Mouse (Mus musculus): Measurements from ENCODE around the gene Qrich2. TPM values are rescaled to one million over a fixed set of nuclear protein-coding genes. Genes with fewer than 3 reads are reported as not detected.
"Not testable (repeated sequence)": the region's sequence is repeated elsewhere in the genome, so short reads cannot be mapped to it uniquely, and the experiment has no call there.

Gene Qrich2
- polyA plus RNA-seq, 1 experiment, result 1.3 TPM

DNA sequence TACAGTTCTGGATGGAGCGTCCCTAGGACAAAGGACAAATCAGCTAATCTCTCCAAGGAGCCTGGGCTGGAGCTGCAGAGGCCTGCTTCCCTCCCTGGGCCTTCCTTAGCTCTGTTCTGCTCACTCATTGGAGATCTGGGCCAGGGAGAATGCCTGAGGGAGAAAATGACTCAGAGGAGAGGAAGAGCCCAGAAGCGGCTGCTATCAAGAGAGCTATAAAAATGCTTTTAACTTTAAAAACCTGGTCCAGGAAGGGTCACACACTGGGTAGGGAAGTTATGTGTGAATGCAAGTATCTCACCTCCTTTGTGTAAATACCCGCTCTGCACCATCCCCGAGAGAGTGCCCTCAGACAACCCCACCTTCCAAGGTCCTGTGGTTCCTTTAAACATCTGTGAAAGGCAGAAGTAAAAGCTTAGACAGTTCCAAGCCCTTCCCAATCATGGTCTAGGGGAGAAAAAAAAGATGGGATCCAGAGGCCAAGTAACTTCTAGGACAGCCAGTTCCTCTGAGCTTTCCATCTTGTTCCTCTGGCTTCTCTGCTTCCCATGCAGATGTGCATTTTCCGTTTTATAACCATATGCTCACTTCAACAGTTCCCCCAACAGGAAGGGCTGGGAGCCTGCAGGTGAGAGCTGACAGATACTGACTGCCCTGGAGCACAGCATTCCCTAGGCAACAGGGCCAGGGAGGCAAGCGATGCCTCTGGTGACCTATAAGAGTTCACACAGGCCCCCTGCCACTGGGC lies 49.7 kb downstream of the Qrich2 start:
- H3K27ac ChIP-seq (ENCODE audit: insufficient read depth, low read length), result no peak overlapping the region

GRCm38 (mm10) chr11:116413631-116414022 lies 52.4 kb downstream of the Qrich2 start:
- H3K27ac ChIP-seq (ENCODE audit: insufficient read depth, low read length), result no peak overlapping the region
- peaks cover 2% of the 10 kb centered on the region for H3K4me1 ChIP-seq (ENCODE audit: control insufficient read depth, insufficient read depth, low read length)
- H3K4me3 ChIP-seq (ENCODE audit: low read depth, low read length), result peak overlapping the region; percentile 47
- H3K36me3 ChIP-seq (ENCODE audit: control insufficient read depth, insufficient read depth, low read length, poor library complexity, severe bottlenecking), result no peaks in the 10 kb centered on the region
- H3K27me3 ChIP-seq (ENCODE audit: control insufficient read depth, insufficient read depth, low read length, poor library complexity, severe bottlenecking), result no peaks in the 10 kb centered on the region
- H3K9ac ChIP-seq (ENCODE audit: low read depth, poor library complexity, severe bottlenecking), result no peak overlapping the region
- H3K9me3 ChIP-seq (replicated peaks; ENCODE audit: control insufficient read depth, insufficient read depth, low read length, poor library complexity, severe bottlenecking), result no peaks in the 10 kb centered on the region
- TF ChIP-seq CTCF (IDR thresholded peaks at IDR 0.05; ENCODE audit: low read depth, low read length), result no peak
- TF ChIP-seq EP300 (IDR thresholded peaks at IDR 0.05; ENCODE audit: insufficient read depth, low read depth, low read length), result no peak
- no peak for TF ChIP-seq POLR2A (IDR thresholded peaks at IDR 0.05; ENCODE audit: insufficient read depth, low read length)

More for the DNA sequence above, 49.7 kb downstream of the Qrich2 start:
- TF ChIP-seq POLR2A (IDR thresholded peaks at IDR 0.05; ENCODE audit: insufficient read depth, low read length) (no peak), EP300 (IDR thresholded peaks at IDR 0.05; ENCODE audit: insufficient read depth, low read depth, low read length) (no peak), CTCF (IDR thresholded peaks at IDR 0.05; ENCODE audit: low read depth, low read length) (no peak)
- peaks cover 2% of the 10 kb centered on the region for H3K4me1 ChIP-seq (ENCODE audit: control insufficient read depth, insufficient read depth, low read length)
- H3K27me3 ChIP-seq (ENCODE audit: control insufficient read depth, insufficient read depth, low read length, poor library complexity, severe bottlenecking), result no peaks in the 10 kb centered on the region
- H3K36me3 ChIP-seq (ENCODE audit: control insufficient read depth, insufficient read depth, low read length, poor library complexity, severe bottlenecking), result no peaks in the 10 kb centered on the region
- no peaks in the 10 kb centered on the region for H3K9me3 ChIP-seq (replicated peaks; ENCODE audit: control insufficient read depth, insufficient read depth, low read length, poor library complexity, severe bottlenecking)
- H3K4me3 ChIP-seq (ENCODE audit: low read depth, low read length), result peak overlapping the region; percentile 21
- no peak overlapping the region for H3K9ac ChIP-seq (ENCODE audit: low read depth, poor library complexity, severe bottlenecking)

DNA sequence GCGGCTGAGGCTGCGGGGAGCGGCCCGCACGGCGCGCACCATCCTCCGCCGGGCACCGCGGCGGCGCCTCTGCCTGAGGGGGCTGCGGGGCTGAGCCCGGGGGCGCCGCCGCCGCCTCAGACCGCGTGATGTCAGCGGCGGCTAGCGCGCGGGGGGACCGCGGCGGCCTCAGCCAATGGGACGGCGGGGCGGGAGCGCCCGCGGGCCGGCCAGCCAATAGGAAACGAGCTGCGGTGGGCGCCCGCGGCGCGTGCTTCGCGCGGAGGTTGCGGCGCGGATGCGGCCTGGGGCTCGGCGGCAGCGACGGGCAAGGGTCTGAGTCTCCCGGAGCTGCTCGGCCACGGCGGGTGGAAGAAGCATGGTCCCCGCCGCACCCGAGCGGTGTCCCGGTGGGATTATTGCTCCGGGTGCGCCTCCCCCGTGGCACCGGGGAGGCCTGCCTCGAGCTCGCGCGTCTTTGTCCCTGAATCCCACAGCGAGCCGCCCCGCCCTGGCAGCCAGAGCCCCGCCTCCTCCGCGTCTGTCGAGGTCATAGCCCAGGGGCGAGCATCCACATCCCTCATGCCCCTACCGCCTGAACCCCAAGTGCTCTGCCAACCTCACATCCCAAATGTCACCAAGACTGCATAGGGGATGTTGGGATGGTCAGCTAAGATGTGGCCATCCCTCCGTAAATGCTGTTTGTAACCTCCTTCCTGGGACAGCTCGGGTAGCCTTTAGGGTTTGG lies 53.0 kb downstream of the Qrich2 start, which contains the start of gene Rnf157:
Rnf157 (minus strand) TSS at position 129 of the 727 bp plus-strand sequence.
- H3K4me1 ChIP-seq (ENCODE audit: control insufficient read depth, insufficient read depth, low read length), result no peaks in the 10 kb centered on the region
- no peaks in the 10 kb centered on the region for H3K27me3 ChIP-seq (ENCODE audit: control insufficient read depth, insufficient read depth, low read length, poor library complexity, severe bottlenecking)
- H3K9ac ChIP-seq (ENCODE audit: low read depth, poor library complexity, severe bottlenecking), result peak within 1 kb of the TSS; percentile 95
- no peaks in the 10 kb centered on the region for H3K36me3 ChIP-seq (ENCODE audit: control insufficient read depth, insufficient read depth, low read length, poor library complexity, severe bottlenecking)
- no peaks in the 10 kb centered on the region for H3K9me3 ChIP-seq (replicated peaks; ENCODE audit: control insufficient read depth, insufficient read depth, low read length, poor library complexity, severe bottlenecking)
- H3K4me3 ChIP-seq (ENCODE audit: low read depth, low read length), result peak within 1 kb of the TSS; percentile 84
- H3K27ac ChIP-seq (ENCODE audit: insufficient read depth, low read length), result no peak within 1 kb of the TSS
- no peak for TF ChIP-seq CTCF (IDR thresholded peaks at IDR 0.05; ENCODE audit: low read depth, low read length)
- TF ChIP-seq EP300 (IDR thresholded peaks at IDR 0.05; ENCODE audit: insufficient read depth, low read depth, low read length), result no peak
- TF ChIP-seq POLR2A (IDR thresholded peaks at IDR 0.05; ENCODE audit: insufficient read depth, low read length), result no peak

DNA sequence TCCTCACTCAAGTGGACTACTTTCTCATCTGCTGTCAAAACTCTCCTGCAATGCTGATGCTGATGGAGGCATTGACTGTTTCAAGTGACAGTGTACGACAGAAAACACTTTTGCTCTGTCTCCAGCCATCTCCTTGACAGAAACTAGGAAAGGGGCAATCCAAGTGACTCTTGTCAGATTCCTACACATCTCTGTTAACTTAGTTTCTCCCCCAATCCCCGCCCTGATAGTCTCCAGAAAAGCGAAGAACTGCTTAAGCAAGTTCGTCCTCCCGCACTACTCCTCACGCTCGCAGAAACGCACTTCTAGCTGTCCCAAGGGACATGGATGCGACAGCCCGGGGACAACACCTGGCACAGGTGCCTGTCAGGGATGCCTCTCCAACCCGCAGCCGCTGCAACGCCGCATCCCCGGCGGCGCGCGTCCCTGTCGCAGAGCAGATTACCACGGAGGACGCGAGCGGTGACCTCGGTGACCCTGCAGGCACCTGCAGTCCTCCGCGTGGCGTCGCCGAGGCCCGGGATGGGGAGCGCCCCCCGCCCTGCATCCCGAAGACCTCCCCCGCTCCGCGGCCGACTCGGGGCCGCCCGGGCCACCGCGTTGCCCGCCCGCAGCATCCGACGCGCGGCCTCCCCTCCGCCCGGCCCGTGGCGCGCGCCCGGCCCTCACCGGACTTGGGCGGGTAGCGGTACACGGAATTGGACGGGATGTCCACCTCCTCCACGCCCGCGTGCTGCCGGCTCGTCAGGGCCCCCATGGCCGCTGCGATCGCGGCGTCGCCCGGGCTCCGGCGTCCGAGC lies 53.8 kb downstream of the Qrich2 start:
- Histone ChIP-seq H3K27ac (ENCODE audit: insufficient read depth, low read length) (no peak overlapping the region), H3K9me3 (replicated peaks; ENCODE audit: control insufficient read depth, insufficient read depth, low read length, poor library complexity, severe bottlenecking) (no peaks in the 10 kb centered on the region), H3K4me3 (ENCODE audit: low read depth, low read length) (peak overlapping the region; percentile 84), H3K27me3 (ENCODE audit: control insufficient read depth, insufficient read depth, low read length, poor library complexity, severe bottlenecking) (no peaks in the 10 kb centered on the region), H3K36me3 (ENCODE audit: control insufficient read depth, insufficient read depth, low read length, poor library complexity, severe bottlenecking) (no peaks in the 10 kb centered on the region), H3K9ac (ENCODE audit: low read depth, poor library complexity, severe bottlenecking) (peak overlapping the region; percentile 95), H3K4me1 (ENCODE audit: control insufficient read depth, insufficient read depth, low read length) (no peaks in the 10 kb centered on the region)
- TF ChIP-seq EP300 (IDR thresholded peaks at IDR 0.05; ENCODE audit: insufficient read depth, low read depth, low read length) (no peak), POLR2A (IDR thresholded peaks at IDR 0.05; ENCODE audit: insufficient read depth, low read length) (no peak), CTCF (IDR thresholded peaks at IDR 0.05; ENCODE audit: low read depth, low read length) (no peak)

- H3K9me3 ChIP-seq (replicated peaks; ENCODE audit: control insufficient read depth, insufficient read depth, low read length, poor library complexity, severe bottlenecking), result no peaks in the 10 kb centered on the region
- TF ChIP-seq CTCF (IDR thresholded peaks at IDR 0.05; ENCODE audit: low read depth, low read length), result no peak
- TF ChIP-seq POLR2A (IDR thresholded peaks at IDR 0.05; ENCODE audit: insufficient read depth, low read length), result no peak
- TF ChIP-seq EP300 (IDR thresholded peaks at IDR 0.05; ENCODE audit: insufficient read depth, low read depth, low read length), result peak; percentile 43; the same call in 1 of the 2 replicates
- H3K27ac ChIP-seq (ENCODE audit: insufficient read depth, low read length), result no peak overlapping the region
- H3K4me1 ChIP-seq (ENCODE audit: control insufficient read depth, insufficient read depth, low read length), result no peaks in the 10 kb centered on the region
- no peak overlapping the region; the same call in 1 of the 2 replicates for H3K9ac ChIP-seq (ENCODE audit: low read depth, poor library complexity, severe bottlenecking)
- no peaks in the 10 kb centered on the region for H3K27me3 ChIP-seq (ENCODE audit: control insufficient read depth, insufficient read depth, low read length, poor library complexity, severe bottlenecking)
- H3K4me3 ChIP-seq (ENCODE audit: low read depth, low read length), result peak overlapping the region; percentile 84
- no peaks in the 10 kb centered on the region for H3K36me3 ChIP-seq (ENCODE audit: control insufficient read depth, insufficient read depth, low read length, poor library complexity, severe bottlenecking)
Observed at GRCm38 (mm10) chr11:116411582-116411981, 54.5 kb downstream of the Qrich2 start.

- H3K4me1 ChIP-seq (ENCODE audit: control insufficient read depth, insufficient read depth, low read length); H3K4me3 ChIP-seq (ENCODE audit: low read depth, low read length); H3K27me3 ChIP-seq (ENCODE audit: control insufficient read depth, insufficient read depth, low read length, poor library complexity, severe bottlenecking); H3K9me3 ChIP-seq (replicated peaks; ENCODE audit: control insufficient read depth, insufficient read depth, low read length, poor library complexity, severe bottlenecking); H3K36me3 ChIP-seq (ENCODE audit: control insufficient read depth, insufficient read depth, low read length, poor library complexity, severe bottlenecking); H3K27ac ChIP-seq (ENCODE audit: insufficient read depth, low read length); H3K9ac ChIP-seq (ENCODE audit: low read depth, poor library complexity, severe bottlenecking): not testable (repeated sequence)
Observed at GRCm38 (mm10) chr11:116410415-116410814, 55.6 kb downstream of the Qrich2 start.

All from ES-Bruce4 (cell line).